Mouse (Mus musculus): ENCODE data around the gene Gtf2ird1.

The Gtf2ird1 gene

GRCm38 (mm10) chr5:134445208-134445831 is 11.2 kb downstream of the Gtf2ird1 start:
- no peak for DNase-seq (ENCODE audit: low spot score in 2 of 2)

- DNase-seq (ENCODE audit: low spot score in 2 of 2): no peak
Observed at GRCm38 (mm10) chr5:134444473-134444872, 12.0 kb downstream of the Gtf2ird1 start.

GRCm38 (mm10) chr5:134442066-134442465 is 14.4 kb downstream of the Gtf2ird1 start:
- DNase-seq (ENCODE audit: low spot score in 2 of 2): no peak

- no peak for DNase-seq (ENCODE audit: low spot score in 2 of 2)
Observed at GRCm38 (mm10) chr5:134441105-134441504, 15.4 kb downstream of the Gtf2ird1 start.

- DNase-seq (ENCODE audit: low spot score in 2 of 2): no peak
Observed at GRCm38 (mm10) chr5:134440098-134440497, 16.4 kb downstream of the Gtf2ird1 start.

- DNase-seq (ENCODE audit: low spot score in 2 of 2): no peak
Observed at GRCm38 (mm10) chr5:134439481-134439880, 17.0 kb downstream of the Gtf2ird1 start.

GRCm38 (mm10) chr5:134438676-134439425 is 17.7 kb downstream of the Gtf2ird1 start:
- DNase-seq (ENCODE audit: low spot score in 2 of 2): no peak

GRCm38 (mm10) chr5:134437459-134437827 is 19.1 kb downstream of the Gtf2ird1 start:
- DNase-seq (ENCODE audit: low spot score in 2 of 2): peak; percentile 66 to 70

- no peak for DNase-seq (ENCODE audit: low spot score in 2 of 2)
Observed at GRCm38 (mm10) chr5:134436782-134437458, 19.6 kb downstream of the Gtf2ird1 start.

GRCm38 (mm10) chr5:134435836-134436331 is 20.6 kb downstream of the Gtf2ird1 start:
- peak; percentile 70 to 72 for DNase-seq (ENCODE audit: low spot score in 2 of 2)

GRCm38 (mm10) chr5:134433137-134433536 is 23.4 kb downstream of the Gtf2ird1 start:
- DNase-seq (ENCODE audit: low spot score in 2 of 2): no peak

- no peak for DNase-seq (ENCODE audit: low spot score in 2 of 2)
Observed at GRCm38 (mm10) chr5:134430087-134430486, 26.4 kb downstream of the Gtf2ird1 start.

- DNase-seq (ENCODE audit: low spot score in 2 of 2): peak; percentile 70 to 77
Observed at GRCm38 (mm10) chr5:134427664-134428063, 28.9 kb downstream of the Gtf2ird1 start.

GRCm38 (mm10) chr5:134425601-134426000 is 30.9 kb downstream of the Gtf2ird1 start:
- DNase-seq (ENCODE audit: low spot score in 2 of 2): no peak

- peak; percentile 62 to 64 for DNase-seq (ENCODE audit: low spot score in 2 of 2)
Observed at GRCm38 (mm10) chr5:134423930-134424329, 32.6 kb downstream of the Gtf2ird1 start.

GRCm38 (mm10) chr5:134423372-134423771 is 33.1 kb downstream of the Gtf2ird1 start:
- DNase-seq (ENCODE audit: low spot score in 2 of 2): no peak

- DNase-seq (ENCODE audit: low spot score in 2 of 2): no peak
Observed at GRCm38 (mm10) chr5:134422265-134422925, 34.1 kb downstream of the Gtf2ird1 start.

- DNase-seq (ENCODE audit: low spot score in 2 of 2): peak; percentile 46 to 56
Observed at GRCm38 (mm10) chr5:134421061-134421460, 35.5 kb downstream of the Gtf2ird1 start.

GRCm38 (mm10) chr5:134419700-134420099 is 36.8 kb downstream of the Gtf2ird1 start:
- no peak for DNase-seq (ENCODE audit: low spot score in 2 of 2)

GRCm38 (mm10) chr5:134418315-134419074 is 38.0 kb downstream of the Gtf2ird1 start:
- no peak for DNase-seq (ENCODE audit: low spot score in 2 of 2)

GRCm38 (mm10) chr5:134412341-134412740 is 44.2 kb downstream of the Gtf2ird1 start:
- no peak for DNase-seq (ENCODE audit: low spot score in 2 of 2)

All from right cerebral cortex, postnatal 10 days (tissue).